Mouse (Mus musculus) hindbrain, embryonic 11.5 days (tissue): ENCODE data around the gene Cbl. TPM values are rescaled to one million over a fixed set of nuclear protein-coding genes. Genes with fewer than 3 reads are reported as not detected.
"Not testable (repeated sequence)": the region's sequence is repeated elsewhere in the genome, so short reads cannot be mapped to it uniquely, and the experiment has no call there.

Source experiments
- ATAC-seq: fragments of 200-750 bp; cut with Nextera tagmentation; 2 replicates; pipeline ENCODE4 v1.8.0; 2017; ENCODE audit warnings: mild to moderate bottlenecking, moderate TSS enrichment, moderate library complexity; ENCODE audit not compliant: low FRiP score
- DNase-seq: peaks from one replicate; pipeline ENCODE4 v3.0.0-alpha.2; 2015; ENCODE audit warnings: low spot score
- H3K27ac ChIP-seq: fragments of 300-500 bp; sonication (generic); 2 replicates; pipeline ENCODE4 v1.5.1; 2014; ENCODE audit warnings: mild to moderate bottlenecking, low read depth, low read length
- H3K27me3 ChIP-seq: fragments of 300-500 bp; sonication (generic); 2 replicates; pipeline ENCODE4 v1.6.1; 2014; ENCODE audit warnings: mild to moderate bottlenecking, low read length, moderate library complexity, mixed read lengths; ENCODE audit not compliant: control insufficient read depth, insufficient read depth
- H3K36me3 ChIP-seq: fragments of 300-500 bp; sonication (generic); 2 replicates; pipeline ENCODE4 v1.6.1; 2014; ENCODE audit warnings: mild to moderate bottlenecking, low read length, moderate library complexity, mixed read lengths; ENCODE audit not compliant: control insufficient read depth, insufficient read depth
- H3K4me1 ChIP-seq: fragments of 300-500 bp; sonication (generic); replicated peaks from 2 replicates; pipeline ENCODE4 v1.6.1; 2014; ENCODE audit warnings: low read length, mixed read lengths; ENCODE audit not compliant: control insufficient read depth, insufficient read depth
- H3K4me2 ChIP-seq: fragments of 300-500 bp; sonication (generic); replicated peaks from 2 replicates; pipeline ENCODE4 v1.6.1; 2014; ENCODE audit warnings: mild to moderate bottlenecking, low read depth, low read length
- H3K4me3 ChIP-seq: fragments of 300-500 bp; sonication (generic); 2 replicates; pipeline ENCODE4 v1.5.1; 2014; ENCODE audit warnings: low read depth, low read length
- H3K9ac ChIP-seq: fragments of 300-500 bp; sonication (generic); 2 replicates; pipeline ENCODE4 v1.6.1; 2014; ENCODE audit warnings: low read depth, low read length
- H3K9me3 ChIP-seq: fragments of 300-500 bp; sonication (generic); 2 replicates; pipeline ENCODE4 v1.6.1; 2016; ENCODE audit warnings: low read length; ENCODE audit not compliant: control insufficient read depth
- WGBS: fragments of 180-500 bp; shearing (Covaris S2); extraction: QIAGEN DNeasy Blood & Tissue Kit; methylation state at CpG from one replicate; pipeline ENCODE4 v1.1.7; 2014; 5-methylcytosine and 5-hydroxymethylcytosine counted together
- polyA plus RNA-seq: library from polyadenylated mRNA; unstranded; fragments of >200 nt; fragmentation: Nextera tagmentation; extraction: Ambion mirVana; gene quantifications from 2 replicates; pipeline ENCODE4 v1.2.1, GENCODE M21; 2014

Cbl gene
- polyA plus RNA-seq, 1 experiment from 2014 or later: 24.7 TPM

- WGBS: 90% methylated on average over 4 of the region's 4 CpGs
- DNase-seq (no peak), ATAC-seq (no peak)
- no peaks in the 10 kb centered on the region for H3K9me3 ChIP-seq
- H3K27me3 ChIP-seq: no peaks in the 10 kb centered on the region
- H3K4me3 ChIP-seq: no peak overlapping the region
- no peak overlapping the region for H3K27ac ChIP-seq
- H3K9ac ChIP-seq: no peak overlapping the region
- no peak overlapping the region for H3K4me2 ChIP-seq
- H3K4me1 ChIP-seq: no peaks in the 10 kb centered on the region
- H3K36me3 ChIP-seq: no peaks in the 10 kb centered on the region
Observed at GRCm38 (mm10) chr9:44116182-44116581, 117.7 kb downstream of the Cbl start.

- no peak overlapping the region for H3K27ac ChIP-seq
- H3K9ac ChIP-seq: no peak overlapping the region
- H3K4me1 ChIP-seq: no peaks in the 10 kb centered on the region
- H3K4me3 ChIP-seq: no peak overlapping the region
- H3K4me2 ChIP-seq: no peak overlapping the region
- ATAC-seq (no peak), DNase-seq (no peak)
- WGBS: 92% methylated on average over 9 of the region's 9 CpGs
- no peaks in the 10 kb centered on the region for H3K36me3 ChIP-seq
- no peaks in the 10 kb centered on the region for H3K9me3 ChIP-seq
- H3K27me3 ChIP-seq: no peaks in the 10 kb centered on the region
Observed at GRCm38 (mm10) chr9:44115599-44115998, 118.2 kb downstream of the Cbl start.

GRCm38 (mm10) chr9:44114453-44114852, 119.4 kb downstream of the Cbl start:
- Histone ChIP-seq H3K4me1 (0 out of 2 replicates have a peak, but pooled peaks cover 4% of the 10 kb centered on the region), H3K27ac (no peak overlapping the region), H3K4me2 (no peak overlapping the region), H3K9ac (no peak overlapping the region), H3K27me3 (no peaks in the 10 kb centered on the region), H3K4me3 (no peak overlapping the region), H3K9me3 (no peaks in the 10 kb centered on the region), H3K36me3 (no peaks in the 10 kb centered on the region)
- DNase-seq (no peak), ATAC-seq (no peak)
- WGBS: 84% methylated on average over 2 of the region's 2 CpGs

- WGBS: 1% methylated on average over 45 of the region's 51 CpGs
- Histone ChIP-seq H3K4me2 (peak within 1 kb of the TSS; percentile 38), H3K9me3 (no peaks in the 10 kb centered on the region), H3K4me1 (peaks cover 4% of the 10 kb centered on the region; the same call in 1 of the 2 replicates), H3K27me3 (no peaks in the 10 kb centered on the region), H3K36me3 (no peaks in the 10 kb centered on the region), H3K4me3 (peak within 1 kb of the TSS; percentile 80), H3K9ac (peak within 1 kb of the TSS; percentile 63), H3K27ac (peak within 1 kb of the TSS; percentile 61; the same call in 1 of the 2 replicates)
- peak; percentile 94 for DNase-seq
- peak; percentile 95 for ATAC-seq
Observed at GRCm38 (mm10) chr9:44113105-44113789, 120.6 kb downstream of the Cbl start, which contains the start of the genes Gm49380 and Rnf26. Gm49380 (minus strand) TSS chr9:44113500. Rnf26 (minus strand) TSS chr9:44113517.

- not testable (repeated sequence) for H3K27ac ChIP-seq, H3K9ac ChIP-seq, DNase-seq, H3K36me3 ChIP-seq, H3K4me2 ChIP-seq, H3K4me3 ChIP-seq, H3K27me3 ChIP-seq, H3K9me3 ChIP-seq, ATAC-seq
- WGBS: 68% methylated on average over 8 of the region's 12 CpGs
- H3K4me1 ChIP-seq: peaks cover 15% of the 10 kb centered on the region
Observed at GRCm38 (mm10) chr9:44111909-44112308, 121.9 kb downstream of the Cbl start.

GRCm38 (mm10) chr9:44109360-44110095, 124.3 kb downstream of the Cbl start:
- WGBS: 38% methylated on average over 9 of the region's 9 CpGs
- no peak for ATAC-seq
- H3K9me3 ChIP-seq: no peaks in the 10 kb centered on the region
- peak; percentile 85 for DNase-seq
- 0 out of 2 replicates have a peak overlapping the region, but pooled peaks have one; percentile 14 for H3K4me2 ChIP-seq
- no peaks in the 10 kb centered on the region for H3K27me3 ChIP-seq
- no peak overlapping the region for H3K27ac ChIP-seq
- H3K4me1 ChIP-seq: peaks cover 15% of the 10 kb centered on the region
- H3K4me3 ChIP-seq: no peak overlapping the region; the same call in 1 of the 2 replicates
- no peak overlapping the region for H3K9ac ChIP-seq
- no peaks in the 10 kb centered on the region for H3K36me3 ChIP-seq

GRCm38 (mm10) chr9:44108269-44109055, 125.4 kb downstream of the Cbl start:
- WGBS: 78% methylated on average over 31 of the region's 31 CpGs
- Histone ChIP-seq H3K9me3 (no peaks in the 10 kb centered on the region), H3K36me3 (no peaks in the 10 kb centered on the region), H3K27me3 (no peaks in the 10 kb centered on the region), H3K9ac (0 out of 2 replicates have a peak overlapping the region, but pooled peaks have one; percentile 11), H3K27ac (no peak overlapping the region), H3K4me3 (no peak overlapping the region), H3K4me1 (peaks cover 15% of the 10 kb centered on the region), H3K4me2 (no peak overlapping the region)
- DNase-seq (no peak), ATAC-seq (no peak)

- Histone ChIP-seq H3K4me1 (peaks cover 15% of the 10 kb centered on the region), H3K27ac (no peak overlapping the region), H3K36me3 (no peaks in the 10 kb centered on the region), H3K4me3 (no peak overlapping the region), H3K9me3 (no peaks in the 10 kb centered on the region), H3K27me3 (no peaks in the 10 kb centered on the region), H3K4me2 (0 out of 2 replicates have a peak overlapping the region, but pooled peaks have one; percentile 21), H3K9ac (peak overlapping the region; percentile 27; the same call in 1 of the 2 replicates)
- peak; percentile 73 for DNase-seq
- ATAC-seq: peak; percentile 30; the same call in 1 of the 2 replicates
- 32% methylated on average over 25 of the region's 25 CpGs for WGBS
Observed at GRCm38 (mm10) chr9:44107557-44108179, 126.2 kb downstream of the Cbl start.
